Mouse (Mus musculus): ENCODE measurements around the gene Bloc1s3.

DNA sequence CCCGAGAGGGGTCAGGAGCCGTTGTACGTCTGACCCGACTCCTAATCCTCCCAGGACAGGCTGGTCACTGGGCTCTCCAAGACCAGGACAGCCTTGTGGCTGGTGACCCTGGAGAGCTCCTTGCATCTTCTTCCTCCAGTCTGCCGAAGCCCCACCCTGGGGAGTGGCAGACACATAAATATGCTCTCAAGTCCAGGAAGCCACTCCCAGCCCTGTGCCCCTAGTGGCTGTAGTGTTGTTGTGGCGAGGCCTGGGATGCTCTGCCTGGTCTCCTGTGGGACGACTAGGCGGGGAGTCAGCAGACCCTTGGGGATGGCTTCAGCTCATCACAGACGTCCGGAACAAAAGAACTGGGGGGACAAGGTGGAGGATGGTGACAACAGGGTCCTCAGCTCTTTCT is 22.9 kb upstream of the Bloc1s3 start:
- TF ChIP-seq E2F4 (IDR thresholded peaks at IDR 0.05; ENCODE audit: insufficient read depth) (no peak), POLR2A (IDR thresholded peaks at IDR 0.05; ENCODE audit: insufficient read length, low read depth) (no peak), MYOD1 (IDR thresholded peaks at IDR 0.05; ENCODE audit: control insufficient read depth in 1 of 3, insufficient read length in 2 of 3, low read depth in 2 of 3) (no peak), TCF12 (IDR thresholded peaks at IDR 0.05; ENCODE audit: insufficient read depth, poor library complexity, severe bottlenecking) (no peak), USF1 (IDR thresholded peaks at IDR 0.05; ENCODE audit: low read depth) (no peak), MAX (IDR thresholded peaks at IDR 0.05; ENCODE audit: low read depth) (no peak), POLR2AphosphoS2 (IDR thresholded peaks at IDR 0.05; ENCODE audit: insufficient read length, low read depth) (no peak), CEBPB (IDR thresholded peaks at IDR 0.05; ENCODE audit: insufficient read depth, poor library complexity, severe bottlenecking) (no peak), MYOG (IDR thresholded peaks at IDR 0.05; ENCODE audit: control insufficient read depth in 1 of 3, insufficient read depth in 1 of 3, insufficient read length in 2 of 3, low read depth in 2 of 3) (no peak), REST (IDR thresholded peaks at IDR 0.05; ENCODE audit: insufficient read depth, insufficient read length) (no peak), SRF (IDR thresholded peaks at IDR 0.05; ENCODE audit: control insufficient read depth, insufficient read length, low read depth) (no peak)
